Mouse (Mus musculus) heart, embryonic 10.5 days (tissue): ENCODE measurements at regions not wholly inside any gene's neighbourhood (a gene's known extent, or its start where the extent isn't known, plus 50 kb on each side); places are given as distances from the start of the nearest gene placed in this dataset.

Experiments
- DNase-seq: peaks from one replicate; pipeline ENCODE4 v3.0.0-alpha.2; 2017; ENCODE audit warnings: low spot score
- H3K27ac ChIP-seq: fragments of 300-500 bp; sonication (generic); 2 replicates; pipeline ENCODE4 v1.5.1; 2016; ENCODE audit warnings: mild to moderate bottlenecking
- H3K27me3 ChIP-seq: fragments of 300-500 bp; sonication (generic); 2 replicates; pipeline ENCODE4 v1.6.1; 2016; ENCODE audit warnings: mild to moderate bottlenecking; ENCODE audit not compliant: poor library complexity, insufficient read depth, severe bottlenecking
- H3K36me3 ChIP-seq: fragments of 300-500 bp; sonication (generic); 2 replicates; pipeline ENCODE4 v1.6.1; 2016; ENCODE audit warnings: mild to moderate bottlenecking, moderate library complexity
- H3K4me1 ChIP-seq: fragments of 300-500 bp; sonication (generic); 2 replicates; pipeline ENCODE4 v1.6.1; 2016; ENCODE audit warnings: mild to moderate bottlenecking
- H3K4me3 ChIP-seq: fragments of 300-500 bp; sonication (generic); 2 replicates; pipeline ENCODE4 v1.5.1; 2016; ENCODE audit warnings: mild to moderate bottlenecking, moderate library complexity
- H3K9me3 ChIP-seq: fragments of 300-500 bp; sonication (generic); 2 replicates; pipeline ENCODE4 v1.6.1; 2016; ENCODE audit warnings: mild to moderate bottlenecking, moderate library complexity
- WGBS: fragments of 180-500 bp; shearing (Covaris S2); methylation state at CpG from one replicate; pipeline ENCODE4 v1.1.7; 2016; 5-methylcytosine and 5-hydroxymethylcytosine counted together

DNA sequence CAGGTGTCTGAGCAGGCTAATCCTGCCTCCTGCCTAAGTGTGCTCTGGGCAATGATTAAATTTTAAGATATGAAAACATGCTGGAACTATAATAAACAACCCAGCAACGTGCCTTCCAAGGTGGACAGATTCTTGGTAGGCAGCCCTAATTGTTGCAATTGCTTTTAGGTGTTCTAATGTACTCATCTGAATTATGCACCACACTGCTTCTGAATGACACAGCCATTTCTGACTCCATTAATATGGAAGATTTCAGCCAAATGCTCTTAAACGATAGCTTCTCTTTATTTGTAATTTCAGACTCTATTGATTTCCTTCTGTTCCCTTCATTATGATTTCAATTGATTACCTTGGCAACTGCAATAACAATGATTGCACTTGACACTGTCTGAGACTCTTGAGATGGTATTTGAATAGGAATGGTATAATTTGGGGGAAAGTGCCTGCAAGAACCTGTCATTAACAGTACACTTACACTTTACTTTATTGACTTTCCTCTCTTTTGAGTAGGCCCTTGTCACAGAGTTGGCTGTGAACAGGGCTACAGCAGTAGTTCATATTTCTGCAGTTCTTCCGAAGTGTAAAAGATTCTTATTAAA, 422.8 kb upstream of the Dmac1 start:
- no peaks in the 10 kb centered on the region for H3K36me3 ChIP-seq
- H3K27ac ChIP-seq, result no peak overlapping the region
- no peaks in the 10 kb centered on the region for H3K4me1 ChIP-seq
- no peak overlapping the region for H3K4me3 ChIP-seq
- H3K9me3 ChIP-seq, result no peaks in the 10 kb centered on the region
- no peak for DNase-seq
- 80% methylated on average over 3 of the region's 3 CpGs for WGBS
- no peaks in the 10 kb centered on the region for H3K27me3 ChIP-seq

DNA sequence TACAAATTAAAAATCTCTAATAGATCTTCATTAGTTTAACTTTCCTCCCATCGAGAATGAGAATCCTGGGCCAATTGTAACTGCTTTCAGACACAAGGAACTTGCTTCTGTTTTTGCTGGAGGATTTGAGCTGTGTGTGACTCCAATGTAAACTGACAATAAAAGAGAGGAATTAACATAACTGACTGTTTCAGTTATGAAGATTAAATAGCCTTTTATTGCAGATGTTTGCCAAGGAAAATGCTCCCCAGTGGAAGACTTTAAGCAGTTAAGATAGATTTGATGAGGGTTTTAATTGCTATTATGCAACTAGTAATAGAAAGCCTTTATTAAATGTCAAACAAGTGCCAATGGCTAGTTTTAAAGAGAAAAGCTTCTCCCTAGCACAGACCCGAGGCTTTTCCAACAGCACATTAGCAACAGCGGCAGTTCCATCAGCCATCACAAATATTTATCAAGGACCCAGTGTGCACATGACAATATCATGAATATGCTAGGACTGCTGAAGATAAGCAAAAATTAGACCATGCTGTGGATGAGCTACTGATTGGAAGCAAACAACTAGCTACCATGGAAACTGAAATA, 398.6 kb upstream of the Dmac1 start:
- 69% methylated on average over 3 of the region's 3 CpGs for WGBS
- no peak for DNase-seq

DNA sequence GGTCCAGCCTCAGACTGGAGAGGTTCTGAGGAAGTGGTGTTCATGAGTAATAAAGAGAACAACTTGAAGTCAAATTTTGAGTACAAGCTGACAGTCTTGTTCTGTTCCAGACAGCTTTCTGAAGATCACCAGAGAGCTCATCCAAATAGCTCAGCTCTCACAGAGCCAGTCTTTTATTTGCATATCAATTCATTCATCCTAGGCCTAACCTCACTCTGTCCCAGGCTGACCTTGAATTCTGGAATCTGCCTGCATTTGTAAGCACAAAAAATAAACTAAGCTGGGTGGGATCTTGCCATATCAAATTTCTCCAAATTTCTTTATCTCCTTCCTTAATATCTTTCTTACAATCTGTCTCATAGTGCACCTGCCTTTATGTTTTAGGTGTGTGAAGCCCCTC, 362.9 kb upstream of the Dmac1 start:
- Histone ChIP-seq H3K9me3 (no peaks in the 10 kb centered on the region), H3K27me3 (no peaks in the 10 kb centered on the region), H3K36me3 (no peaks in the 10 kb centered on the region), H3K4me3 (no peak overlapping the region), H3K4me1 (no peaks in the 10 kb centered on the region), H3K27ac (no peak overlapping the region)
- no peak for DNase-seq

More for the DNA sequence above, 398.6 kb upstream of the Dmac1 start:
- H3K27ac ChIP-seq, result no peak overlapping the region
- no peaks in the 10 kb centered on the region for H3K4me1 ChIP-seq
- H3K4me3 ChIP-seq, result no peak overlapping the region
- no peaks in the 10 kb centered on the region for H3K27me3 ChIP-seq
- no peaks in the 10 kb centered on the region for H3K9me3 ChIP-seq
- H3K36me3 ChIP-seq, result no peaks in the 10 kb centered on the region

DNA sequence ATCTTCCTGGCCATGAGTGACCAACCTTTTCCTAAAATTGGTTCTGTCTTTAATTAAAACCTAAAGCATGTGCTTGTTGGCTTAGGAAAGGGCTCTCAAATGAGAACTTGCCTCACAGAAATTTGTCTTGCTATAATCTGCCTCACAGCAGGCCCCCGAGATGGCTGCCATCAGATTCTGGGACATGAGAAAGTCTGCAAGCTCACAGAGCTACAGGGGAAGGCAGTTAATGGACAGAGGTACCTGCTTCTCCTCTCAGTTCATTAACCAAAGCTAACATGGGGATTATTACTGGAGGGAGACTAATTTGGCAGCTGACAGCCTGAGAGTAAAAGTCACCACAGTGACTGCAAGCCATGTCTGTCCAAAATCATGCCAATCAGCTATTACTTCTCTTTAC, 358.5 kb upstream of the Dmac1 start:
- H3K27ac ChIP-seq, result no peak overlapping the region
- no peaks in the 10 kb centered on the region for H3K4me1 ChIP-seq
- H3K36me3 ChIP-seq, result no peaks in the 10 kb centered on the region
- DNase-seq, result no peak
- H3K27me3 ChIP-seq, result no peaks in the 10 kb centered on the region
- 80% methylated on average over 1 of the region's 1 CpGs for WGBS
- no peak overlapping the region for H3K4me3 ChIP-seq
- no peaks in the 10 kb centered on the region for H3K9me3 ChIP-seq

DNA sequence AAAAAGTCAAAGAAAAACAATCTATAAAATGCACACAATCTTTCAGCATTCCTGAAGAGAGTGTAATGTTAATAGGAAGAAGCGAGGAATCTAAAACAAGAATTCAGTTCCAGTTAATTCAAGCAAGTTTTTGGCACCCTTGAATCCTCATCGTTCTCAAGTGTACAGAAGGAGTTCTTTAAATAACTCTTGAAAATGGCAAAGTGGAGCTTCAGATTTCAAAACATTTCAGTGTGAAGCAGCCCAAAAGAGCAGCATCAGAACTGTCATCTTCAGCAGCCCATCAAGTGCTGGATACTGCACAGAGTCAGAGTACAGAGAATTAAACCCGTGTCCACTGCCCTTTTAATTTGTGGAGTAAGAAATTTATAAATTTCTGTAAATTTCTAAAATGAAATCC, 311.8 kb upstream of the Dmac1 start:
- Histone ChIP-seq H3K9me3 (no peaks in the 10 kb centered on the region), H3K36me3 (no peaks in the 10 kb centered on the region), H3K4me1 (no peaks in the 10 kb centered on the region), H3K27me3 (no peaks in the 10 kb centered on the region), H3K4me3 (no peak overlapping the region), H3K27ac (no peak overlapping the region)
- DNase-seq, result no peak
- WGBS, result 82% methylated on average over 3 of the region's 3 CpGs

DNA sequence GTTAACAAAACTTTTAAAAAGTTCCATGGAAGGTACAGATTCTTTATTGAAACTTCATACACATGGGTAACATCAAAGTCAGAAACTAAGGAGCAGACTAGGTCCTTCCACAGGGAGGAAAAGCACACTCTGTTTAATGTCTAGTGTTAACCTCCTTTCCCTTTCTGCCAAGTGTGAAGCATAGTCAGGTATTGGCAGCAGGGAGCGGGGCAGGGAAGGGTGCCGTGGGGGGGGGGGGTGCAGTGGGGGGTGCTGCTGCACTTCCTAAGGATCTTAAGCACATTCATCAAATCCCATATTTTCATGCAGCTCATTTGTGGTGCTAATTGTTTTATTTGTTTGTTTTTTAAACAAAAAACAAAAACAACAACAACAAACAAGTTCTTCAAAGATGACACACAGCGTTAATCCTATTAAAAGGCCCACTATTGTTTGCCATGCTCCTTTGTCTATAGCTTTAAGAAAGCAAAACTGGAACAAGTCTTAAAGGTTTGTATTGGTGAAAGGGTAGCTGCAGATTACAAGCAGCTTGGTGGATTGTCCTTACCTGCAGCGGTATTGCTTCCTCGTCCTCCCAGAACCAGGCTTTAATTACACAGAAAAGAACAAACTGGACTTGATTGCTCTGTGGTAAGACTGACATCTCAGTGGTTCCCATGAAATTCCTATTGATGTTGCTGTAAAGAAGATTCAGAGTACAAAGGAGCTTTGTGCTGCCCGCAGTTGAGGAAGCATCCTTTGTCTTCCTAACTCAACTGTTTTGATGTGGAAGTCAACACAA, 310.2 kb upstream of the Dmac1 start:
- WGBS, result 79% methylated on average over 6 of the region's 6 CpGs
- no peaks in the 10 kb centered on the region for H3K4me1 ChIP-seq
- no peaks in the 10 kb centered on the region for H3K9me3 ChIP-seq
- DNase-seq, result no peak
- no peaks in the 10 kb centered on the region for H3K36me3 ChIP-seq
- H3K27ac ChIP-seq, result no peak overlapping the region
- H3K27me3 ChIP-seq, result no peaks in the 10 kb centered on the region
- no peak overlapping the region for H3K4me3 ChIP-seq

DNA sequence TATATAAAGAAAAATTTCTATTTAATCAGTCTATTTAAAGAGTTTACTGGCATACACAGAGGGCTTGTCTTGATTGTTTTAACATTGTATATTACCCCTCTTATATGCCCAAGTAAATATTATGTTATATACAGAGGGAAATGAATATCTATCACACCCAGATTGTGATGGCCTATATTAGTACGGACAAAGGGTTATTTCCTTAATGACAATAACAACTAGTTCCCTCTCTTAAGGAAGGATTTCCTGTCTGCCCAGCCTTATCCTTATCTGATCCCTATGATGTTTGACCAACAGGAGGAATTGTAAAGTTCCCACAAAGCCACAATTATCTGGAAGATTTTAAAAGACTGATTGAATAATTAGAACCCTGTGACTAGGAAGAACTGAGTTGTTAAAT, 301.8 kb upstream of the Dmac1 start:
- no peaks in the 10 kb centered on the region for H3K4me1 ChIP-seq
- no peaks in the 10 kb centered on the region for H3K36me3 ChIP-seq
- no peak for DNase-seq
- H3K9me3 ChIP-seq, result no peaks in the 10 kb centered on the region
- WGBS, result 68% methylated on average over 1 of the region's 1 CpGs
- no peaks in the 10 kb centered on the region for H3K27me3 ChIP-seq
- no peak overlapping the region for H3K27ac ChIP-seq
- no peak overlapping the region for H3K4me3 ChIP-seq

DNA sequence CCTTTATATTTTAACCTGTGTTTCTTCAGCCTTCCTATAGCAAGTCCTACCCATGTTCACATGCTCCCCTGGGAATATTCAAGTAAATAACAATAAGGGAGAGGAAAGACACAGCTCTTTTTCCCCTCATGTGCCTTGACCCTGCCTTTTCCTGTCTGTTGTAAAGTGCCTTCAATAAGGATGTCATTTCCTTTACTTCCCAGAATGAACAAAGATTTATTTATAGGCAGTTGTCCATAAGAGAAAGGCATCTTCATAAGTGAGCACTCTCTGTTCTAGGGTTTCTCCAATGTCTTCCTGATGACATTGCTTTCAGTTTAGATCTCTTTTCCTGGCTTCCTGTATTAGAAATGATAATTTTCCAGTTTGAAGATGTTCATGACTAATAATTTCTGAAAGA, 294.5 kb upstream of the Dmac1 start:
- Histone ChIP-seq H3K27ac (no peak overlapping the region), H3K4me1 (no peaks in the 10 kb centered on the region), H3K36me3 (no peaks in the 10 kb centered on the region), H3K4me3 (no peak overlapping the region), H3K9me3 (no peaks in the 10 kb centered on the region), H3K27me3 (no peaks in the 10 kb centered on the region)
- no peak for DNase-seq

DNA sequence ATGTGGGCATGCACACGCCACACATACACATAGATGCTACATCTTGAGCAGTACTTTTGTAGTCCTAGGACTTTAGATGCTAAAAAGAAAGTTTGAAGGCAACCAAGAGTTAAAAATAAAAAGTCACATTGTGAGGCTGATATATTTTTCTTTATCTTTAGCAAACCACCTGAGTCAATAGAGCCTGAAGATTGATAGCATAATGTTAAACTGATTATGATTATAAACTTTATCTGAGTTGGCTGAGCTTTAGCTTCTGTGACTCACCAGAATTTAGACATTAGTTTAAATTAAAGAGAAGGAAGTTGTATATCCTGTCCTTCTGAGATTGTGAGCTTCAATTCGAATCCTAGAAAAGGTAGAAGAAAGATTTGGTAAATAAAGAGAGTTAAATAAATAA, 289.5 kb upstream of the Dmac1 start:
- H3K27ac ChIP-seq, result no peak overlapping the region
- no peaks in the 10 kb centered on the region for H3K27me3 ChIP-seq
- H3K9me3 ChIP-seq, result no peaks in the 10 kb centered on the region
- H3K36me3 ChIP-seq, result no peaks in the 10 kb centered on the region
- WGBS, result 71% methylated on average over 2 of the region's 2 CpGs
- DNase-seq, result no peak
- no peak overlapping the region for H3K4me3 ChIP-seq
- H3K4me1 ChIP-seq, result no peaks in the 10 kb centered on the region

DNA sequence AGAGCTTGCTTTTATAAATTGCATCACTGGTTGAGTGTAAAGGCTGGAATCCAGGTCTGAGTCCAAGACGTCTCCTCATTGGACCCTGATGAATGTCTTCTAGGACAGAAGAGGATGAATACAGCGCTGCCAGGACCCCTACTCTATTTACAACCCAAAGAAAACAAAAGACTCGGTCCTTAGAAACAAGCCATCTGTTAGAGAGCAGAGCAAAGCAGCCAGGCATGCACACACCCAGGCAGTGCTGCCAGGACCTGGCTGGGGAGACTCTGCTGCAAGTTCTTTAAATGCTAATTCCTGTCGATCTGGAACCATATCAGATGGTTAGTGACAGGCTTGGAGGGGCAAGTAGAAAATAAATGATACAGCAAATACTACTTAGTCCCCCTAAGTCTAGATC, 284.4 kb upstream of the Dmac1 start:
- Histone ChIP-seq H3K4me3 (no peak overlapping the region), H3K27ac (no peak overlapping the region)

DNA sequence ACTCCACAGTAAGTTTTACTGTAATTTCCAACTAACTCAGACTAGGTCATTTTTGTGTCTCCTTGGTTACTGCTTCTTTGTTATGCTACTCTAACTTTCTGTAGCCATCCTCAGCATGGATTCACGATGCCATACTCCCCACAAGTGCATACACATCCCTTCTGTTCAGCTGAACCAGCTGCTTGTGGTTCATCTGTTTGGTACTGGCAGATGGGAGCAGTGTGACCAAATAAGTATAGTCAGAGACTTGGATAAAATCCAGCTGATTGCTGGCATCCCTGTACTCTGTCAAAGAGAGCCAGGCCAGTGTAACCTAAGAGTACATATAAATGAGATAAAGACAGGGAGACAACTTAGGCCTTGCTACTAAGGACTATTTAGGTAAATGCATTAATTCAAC, 283.7 kb upstream of the Dmac1 start:
- no peak for DNase-seq
- Histone ChIP-seq H3K27ac (no peak overlapping the region), H3K4me1 (no peaks in the 10 kb centered on the region), H3K4me3 (no peak overlapping the region), H3K36me3 (no peaks in the 10 kb centered on the region), H3K27me3 (no peaks in the 10 kb centered on the region), H3K9me3 (no peaks in the 10 kb centered on the region)
- WGBS, result 74% methylated on average over 1 of the region's 1 CpGs

More for the DNA sequence above, 284.4 kb upstream of the Dmac1 start:
- DNase-seq, result no peak
- Histone ChIP-seq H3K9me3 (no peaks in the 10 kb centered on the region), H3K36me3 (no peaks in the 10 kb centered on the region), H3K4me1 (no peaks in the 10 kb centered on the region), H3K27me3 (no peaks in the 10 kb centered on the region)
- 26% methylated on average over 4 of the region's 4 CpGs for WGBS

DNA sequence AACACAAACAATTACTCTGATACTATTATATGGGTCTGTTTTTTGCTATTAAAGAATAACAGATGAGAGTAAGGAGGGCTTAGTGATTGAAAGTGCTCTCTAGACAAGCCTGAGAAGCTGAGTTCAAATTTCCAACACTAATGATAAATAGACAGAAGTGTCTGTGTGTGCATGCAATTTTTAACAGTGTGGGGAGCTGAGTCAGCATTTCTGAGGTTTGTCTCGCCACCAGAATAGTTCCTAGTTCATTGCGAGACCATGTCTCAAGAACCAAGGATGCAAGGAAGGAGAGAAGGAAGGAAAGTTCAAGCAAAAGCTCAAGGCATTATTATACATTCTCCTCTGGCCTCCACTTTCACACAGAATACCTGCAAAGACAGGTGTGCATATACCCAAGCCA, 259.7 kb upstream of the Dmac1 start:
- no peaks in the 10 kb centered on the region for H3K36me3 ChIP-seq
- H3K4me1 ChIP-seq, result no peaks in the 10 kb centered on the region
- no peaks in the 10 kb centered on the region for H3K27me3 ChIP-seq
- no peaks in the 10 kb centered on the region for H3K9me3 ChIP-seq
- 77% methylated on average over 2 of the region's 2 CpGs for WGBS
- no peak overlapping the region for H3K27ac ChIP-seq
- no peak for DNase-seq
- H3K4me3 ChIP-seq, result no peak overlapping the region

DNA sequence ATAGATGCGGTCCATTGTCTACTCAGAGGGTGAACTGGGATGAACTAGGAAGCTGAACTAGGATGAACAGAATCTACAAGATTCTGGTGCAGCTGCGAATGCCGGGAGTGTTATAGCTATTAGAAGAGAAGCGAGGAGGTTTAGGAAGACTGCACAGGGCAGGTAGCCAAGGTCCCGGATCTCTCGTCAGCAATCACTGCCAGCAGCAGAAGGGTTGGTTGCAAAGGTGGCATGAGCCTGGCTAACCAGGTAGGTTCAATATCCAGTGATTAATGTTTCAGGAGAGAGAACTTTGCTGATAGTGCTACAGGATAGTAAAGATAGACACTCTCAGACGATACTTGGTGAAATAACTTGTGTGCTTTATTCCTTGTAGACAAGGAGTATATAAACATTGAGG, 257.0 kb upstream of the Dmac1 start:
- DNase-seq, result no peak
- 88% methylated on average over 7 of the region's 7 CpGs for WGBS
- Histone ChIP-seq H3K27me3 (no peaks in the 10 kb centered on the region), H3K27ac (no peak overlapping the region), H3K9me3 (no peaks in the 10 kb centered on the region), H3K4me1 (no peaks in the 10 kb centered on the region), H3K36me3 (no peaks in the 10 kb centered on the region), H3K4me3 (no peak overlapping the region)
